Mouse (Mus musculus): ENCODE measurements around the gene Slc22a23. TPM values are rescaled to one million over a fixed set of nuclear protein-coding genes. Genes with fewer than 3 reads are reported as not detected.
"Not testable (repeated sequence)": the region's sequence is repeated elsewhere in the genome, so short reads cannot be mapped to it uniquely, and the experiment has no call there.

Gene Slc22a23
- polyA plus RNA-seq (2015; fragmentation: Nextera tagmentation; extraction: Ambion mirVana): 12.7 and 12.8 TPM in 2 replicates

GRCm38 (mm10) chr13:34345128-34346085 is at the start of gene Slc22a23:
Slc22a23 (minus strand) TSS chr13:34345182.
- 2% methylated on average over 46 of the region's 69 CpGs for WGBS
- peak within 1 kb of the TSS; percentile 95 for H3K9ac ChIP-seq
- H3K27ac ChIP-seq: peak within 1 kb of the TSS; percentile 87
- H3K4me1 ChIP-seq (replicated peaks): peaks cover 38% of the 10 kb centered on the region
- H3K36me3 ChIP-seq: no peaks in the 10 kb centered on the region; the same call in 1 of the 2 replicates
- H3K9me3 ChIP-seq: no peaks in the 10 kb centered on the region
- peak within 1 kb of the TSS; percentile 90 for H3K4me3 ChIP-seq
- H3K27me3 ChIP-seq: no peaks in the 10 kb centered on the region
- ATAC-seq (ENCODE audit: low FRiP score): peak; percentile 78
- peak within 1 kb of the TSS; percentile 91 for H3K4me2 ChIP-seq

DNA sequence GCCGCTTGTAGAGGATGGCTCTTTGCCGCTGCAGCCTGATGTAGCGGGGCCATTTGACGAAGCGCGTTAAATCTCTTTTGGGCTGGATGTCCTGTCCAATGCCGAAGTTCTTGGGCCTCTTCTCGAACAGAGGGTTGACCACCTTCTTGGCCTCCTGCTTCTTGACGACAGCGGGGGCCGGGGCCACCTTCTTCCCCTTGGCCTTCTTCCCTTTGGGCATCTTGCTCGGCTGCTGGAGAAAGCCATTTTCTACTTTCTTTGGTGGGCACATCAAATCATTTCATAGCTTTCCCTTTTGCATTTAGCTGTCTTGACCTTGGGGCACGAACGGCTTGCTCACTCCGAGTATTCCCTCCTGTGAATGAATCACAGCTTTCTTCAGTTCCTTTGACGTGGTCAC is 49.3 kb upstream of the Slc22a23 start:
- not testable (repeated sequence) for H3K36me3 ChIP-seq; H3K4me1 ChIP-seq (replicated peaks); ATAC-seq (ENCODE audit: low FRiP score); H3K9ac ChIP-seq; H3K4me2 ChIP-seq; H3K9me3 ChIP-seq; H3K27ac ChIP-seq; H3K27me3 ChIP-seq; H3K4me3 ChIP-seq
- 85% methylated on average over 13 of the region's 16 CpGs for WGBS

- H3K36me3 ChIP-seq: no peaks in the 10 kb centered on the region
- H3K9me3 ChIP-seq: no peaks in the 10 kb centered on the region
- H3K4me1 ChIP-seq (replicated peaks): no peaks in the 10 kb centered on the region
- no peak for ATAC-seq (ENCODE audit: low FRiP score)
- no peak overlapping the region for H3K4me3 ChIP-seq
- no peak overlapping the region for H3K4me2 ChIP-seq
- no peak overlapping the region for H3K9ac ChIP-seq
- H3K27ac ChIP-seq: no peak overlapping the region
- 90% methylated on average over 7 of the region's 7 CpGs for whole genome bisulfite sequencing
- no peaks in the 10 kb centered on the region for H3K27me3 ChIP-seq
These were observed 47.4 kb upstream of the Slc22a23 start for GRCm38 (mm10) chr13:34392376-34392775.

GRCm38 (mm10) chr13:34388219-34388618 is 43.2 kb upstream of the Slc22a23 start:
- Histone ChIP-seq H3K9me3 (no peaks in the 10 kb centered on the region), H3K4me2 (no peak overlapping the region), H3K4me3 (no peak overlapping the region), H3K4me1 (replicated peaks) (no peaks in the 10 kb centered on the region), H3K36me3 (no peaks in the 10 kb centered on the region), H3K27ac (no peak overlapping the region), H3K9ac (no peak overlapping the region), H3K27me3 (no peaks in the 10 kb centered on the region)
- no peak for ATAC-seq (ENCODE audit: low FRiP score)
- WGBS: 96% methylated on average over 5 of the region's 5 CpGs

DNA sequence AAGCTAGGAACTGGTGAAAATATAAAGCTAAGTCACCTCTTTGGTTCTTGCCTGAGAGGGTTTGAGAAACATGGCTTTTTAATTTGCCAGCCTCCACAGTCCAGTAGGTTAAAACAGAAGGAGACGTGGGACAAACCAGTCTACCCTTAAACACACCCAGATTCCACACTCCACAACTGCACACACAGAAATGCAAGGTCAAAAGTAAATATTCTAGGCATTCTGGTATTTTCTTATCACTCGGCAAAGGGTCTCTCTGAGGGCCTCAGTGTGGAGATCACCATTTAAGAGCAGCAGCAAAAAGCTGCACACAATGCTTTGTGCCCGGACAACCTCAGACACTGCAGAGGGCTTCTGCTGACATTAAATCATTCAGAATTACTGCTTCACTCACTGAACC is 38.4 kb upstream of the Slc22a23 start:
- Histone ChIP-seq H3K4me1 (replicated peaks) (no peaks in the 10 kb centered on the region), H3K4me2 (no peak overlapping the region), H3K9me3 (no peaks in the 10 kb centered on the region), H3K4me3 (no peak overlapping the region), H3K27ac (no peak overlapping the region), H3K36me3 (no peaks in the 10 kb centered on the region), H3K9ac (no peak overlapping the region), H3K27me3 (no peaks in the 10 kb centered on the region)
- ATAC-seq (ENCODE audit: low FRiP score): no peak
- 80% methylated on average over 3 of the region's 3 CpGs for WGBS

GRCm38 (mm10) chr13:34378926-34379325 is 33.9 kb upstream of the Slc22a23 start:
- Histone ChIP-seq H3K27ac (no peak overlapping the region), H3K36me3 (no peaks in the 10 kb centered on the region), H3K4me3 (no peak overlapping the region), H3K4me2 (no peak overlapping the region), H3K9me3 (no peaks in the 10 kb centered on the region), H3K9ac (no peak overlapping the region), H3K4me1 (replicated peaks) (0 out of 2 replicates have a peak, but pooled peaks cover 5% of the 10 kb centered on the region), H3K27me3 (no peaks in the 10 kb centered on the region)
- 93% methylated on average over 3 of the region's 3 CpGs for WGBS
- ATAC-seq (ENCODE audit: low FRiP score): no peak

- no peak overlapping the region for H3K4me3 ChIP-seq
- 73% methylated on average over 4 of the region's 4 CpGs for WGBS
- H3K27me3 ChIP-seq: no peaks in the 10 kb centered on the region
- H3K9me3 ChIP-seq: no peaks in the 10 kb centered on the region
- H3K9ac ChIP-seq: no peak overlapping the region
- no peak overlapping the region for H3K4me2 ChIP-seq
- H3K36me3 ChIP-seq: no peaks in the 10 kb centered on the region
- peak overlapping the region; percentile 24; the same call in 1 of the 2 replicates for H3K27ac ChIP-seq
- ATAC-seq (ENCODE audit: low FRiP score): no peak
- 0 out of 2 replicates have a peak, but pooled peaks cover 5% of the 10 kb centered on the region for H3K4me1 ChIP-seq (replicated peaks)
These were observed 30.2 kb upstream of the Slc22a23 start for GRCm38 (mm10) chr13:34375145-34375544.

DNA sequence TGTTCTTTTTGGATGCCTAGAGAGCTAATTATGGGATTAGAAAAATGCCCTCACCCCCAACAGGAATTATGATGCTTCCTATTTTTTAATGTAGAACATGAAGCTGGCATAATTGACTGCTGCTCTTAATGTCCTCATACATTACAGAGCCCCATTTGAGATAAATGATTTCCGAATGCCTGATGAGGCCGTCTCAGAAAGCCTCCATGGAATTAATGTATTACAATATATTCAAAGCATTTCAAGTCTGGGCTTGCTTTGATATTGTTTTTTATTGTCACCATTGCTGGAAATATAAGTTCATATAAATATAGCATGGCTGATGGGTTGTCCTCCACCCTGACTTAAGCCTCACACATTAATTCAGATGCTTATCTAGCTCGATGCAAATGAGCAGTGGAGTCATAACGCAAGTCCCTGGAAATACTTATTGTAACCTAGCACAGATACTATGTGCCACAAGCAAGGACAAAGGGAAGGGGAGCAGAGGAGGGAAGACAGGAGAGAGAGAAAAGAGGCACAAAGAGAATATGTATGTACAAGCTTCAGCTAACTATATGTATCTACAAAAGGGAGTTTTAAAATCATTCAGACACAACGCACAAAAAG is 28.0 kb upstream of the Slc22a23 start:
- 0 out of 2 replicates have a peak overlapping the region, but pooled peaks have one; percentile 30 for H3K27ac ChIP-seq
- H3K4me1 ChIP-seq (replicated peaks): 0 out of 2 replicates have a peak, but pooled peaks cover 5% of the 10 kb centered on the region
- H3K36me3 ChIP-seq: no peaks in the 10 kb centered on the region
- ATAC-seq (ENCODE audit: low FRiP score): no peak
- no peak overlapping the region for H3K9ac ChIP-seq
- no peak overlapping the region for H3K4me2 ChIP-seq
- WGBS: 69% methylated on average over 5 of the region's 5 CpGs
- no peak overlapping the region for H3K4me3 ChIP-seq
- H3K27me3 ChIP-seq: no peaks in the 10 kb centered on the region
- H3K9me3 ChIP-seq: no peaks in the 10 kb centered on the region

- Histone ChIP-seq H3K36me3 (no peaks in the 10 kb centered on the region), H3K4me3 (no peak overlapping the region), H3K9ac (no peak overlapping the region), H3K27ac (0 out of 2 replicates have a peak overlapping the region, but pooled peaks have one; percentile 30), H3K9me3 (no peaks in the 10 kb centered on the region), H3K4me2 (no peak overlapping the region), H3K27me3 (no peaks in the 10 kb centered on the region), H3K4me1 (replicated peaks) (0 out of 2 replicates have a peak, but pooled peaks cover 5% of the 10 kb centered on the region)
- no peak for ATAC-seq (ENCODE audit: low FRiP score)
- WGBS: 77% methylated on average over 6 of the region's 6 CpGs
These were observed 27.2 kb upstream of the Slc22a23 start for GRCm38 (mm10) chr13:34371951-34372869.

DNA sequence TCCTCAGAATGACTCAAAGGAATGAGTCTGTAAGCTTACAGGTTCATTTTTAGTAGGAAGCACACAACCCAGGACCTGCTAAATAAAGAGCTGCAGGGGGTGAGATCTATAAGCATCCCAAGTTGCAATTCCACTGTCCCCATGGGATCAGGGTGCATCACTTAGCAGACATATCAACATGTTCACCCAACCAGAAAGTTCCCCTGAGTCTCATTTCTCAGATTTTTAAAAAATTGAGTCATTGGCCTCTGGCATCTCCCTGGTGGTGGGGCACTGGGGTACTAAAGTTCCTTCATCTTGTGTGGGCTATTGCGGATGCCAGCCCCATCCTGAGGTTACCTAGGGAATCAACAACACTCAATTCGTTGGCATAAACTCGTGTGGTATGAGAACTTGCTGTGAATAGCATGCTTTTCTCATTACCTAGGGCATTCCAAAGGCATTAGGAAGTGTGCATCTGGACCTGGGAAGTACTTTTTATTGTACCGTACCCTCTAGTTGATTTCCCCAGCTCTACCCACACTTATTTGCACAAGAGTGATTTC is 25.4 kb upstream of the Slc22a23 start:
- H3K9ac ChIP-seq: no peak overlapping the region
- ATAC-seq (ENCODE audit: low FRiP score): no peak
- H3K27ac ChIP-seq: no peak overlapping the region
- 83% methylated on average over 4 of the region's 4 CpGs for WGBS
- H3K4me3 ChIP-seq: no peak overlapping the region
- H3K9me3 ChIP-seq: no peaks in the 10 kb centered on the region
- no peaks in the 10 kb centered on the region for H3K27me3 ChIP-seq
- H3K4me1 ChIP-seq (replicated peaks): 0 out of 2 replicates have a peak, but pooled peaks cover 4% of the 10 kb centered on the region
- no peak overlapping the region for H3K4me2 ChIP-seq
- no peaks in the 10 kb centered on the region for H3K36me3 ChIP-seq

DNA sequence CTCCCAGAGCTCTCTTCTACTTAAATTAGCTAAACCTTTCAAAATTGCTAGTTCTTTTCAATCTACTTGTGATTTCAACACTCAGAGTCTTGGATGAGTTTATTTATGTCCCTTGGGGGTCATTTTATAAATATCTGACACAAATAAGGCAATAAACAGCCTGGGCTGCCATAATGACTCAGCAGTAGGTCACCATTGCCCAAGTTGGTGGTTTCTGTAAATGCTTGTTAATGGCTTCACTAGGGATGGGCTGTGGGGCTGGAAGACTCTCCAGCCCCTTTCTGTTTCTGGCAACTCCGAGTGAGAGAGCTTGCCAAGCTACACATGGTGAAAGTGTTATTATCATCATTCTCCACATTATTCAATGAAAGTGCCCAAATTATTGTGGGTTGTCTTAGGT is 20.2 kb upstream of the Slc22a23 start:
- H3K9me3 ChIP-seq: no peaks in the 10 kb centered on the region
- 70% methylated on average over 1 of the region's 1 CpGs for WGBS

More for the DNA sequence above, 20.2 kb upstream of the Slc22a23 start:
- Histone ChIP-seq H3K36me3 (no peaks in the 10 kb centered on the region), H3K9ac (no peak overlapping the region), H3K27ac (no peak overlapping the region), H3K4me1 (replicated peaks) (no peaks in the 10 kb centered on the region), H3K4me3 (no peak overlapping the region), H3K27me3 (no peaks in the 10 kb centered on the region), H3K4me2 (no peak overlapping the region)
- ATAC-seq (ENCODE audit: low FRiP score): no peak
